Mouse (Mus musculus): ENCODE data around the gene Shroom1. TPM values are rescaled to one million over a fixed set of nuclear protein-coding genes. Genes with fewer than 3 reads are reported as not detected.

Gene Shroom1
- total RNA-seq, 2 experiments from 2014 or later: not detected

DNA sequence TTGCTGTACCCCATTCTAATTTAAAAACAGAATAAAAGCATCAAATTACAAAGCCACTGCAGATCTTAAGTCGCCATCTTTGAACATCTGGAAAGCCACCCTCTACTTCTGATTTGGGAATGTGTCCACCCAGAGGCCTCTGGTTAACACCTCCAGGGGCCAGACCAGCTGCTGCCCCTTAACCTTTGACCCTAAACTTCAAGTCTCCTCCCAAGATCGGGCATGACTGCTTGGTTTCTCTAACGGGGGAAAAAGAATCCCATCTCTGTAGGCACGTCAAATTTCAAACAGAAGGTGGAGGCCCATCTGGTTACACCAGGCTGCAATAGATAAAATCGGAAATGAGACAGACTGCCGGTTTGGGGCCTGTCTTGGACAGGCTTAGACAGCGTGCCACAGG, 20.8 kb downstream of the Shroom1 start:
- ATAC-seq (replicated peaks; ENCODE audit: low FRiP score, low TSS enrichment, poor library complexity, severe bottlenecking): no peak

DNA sequence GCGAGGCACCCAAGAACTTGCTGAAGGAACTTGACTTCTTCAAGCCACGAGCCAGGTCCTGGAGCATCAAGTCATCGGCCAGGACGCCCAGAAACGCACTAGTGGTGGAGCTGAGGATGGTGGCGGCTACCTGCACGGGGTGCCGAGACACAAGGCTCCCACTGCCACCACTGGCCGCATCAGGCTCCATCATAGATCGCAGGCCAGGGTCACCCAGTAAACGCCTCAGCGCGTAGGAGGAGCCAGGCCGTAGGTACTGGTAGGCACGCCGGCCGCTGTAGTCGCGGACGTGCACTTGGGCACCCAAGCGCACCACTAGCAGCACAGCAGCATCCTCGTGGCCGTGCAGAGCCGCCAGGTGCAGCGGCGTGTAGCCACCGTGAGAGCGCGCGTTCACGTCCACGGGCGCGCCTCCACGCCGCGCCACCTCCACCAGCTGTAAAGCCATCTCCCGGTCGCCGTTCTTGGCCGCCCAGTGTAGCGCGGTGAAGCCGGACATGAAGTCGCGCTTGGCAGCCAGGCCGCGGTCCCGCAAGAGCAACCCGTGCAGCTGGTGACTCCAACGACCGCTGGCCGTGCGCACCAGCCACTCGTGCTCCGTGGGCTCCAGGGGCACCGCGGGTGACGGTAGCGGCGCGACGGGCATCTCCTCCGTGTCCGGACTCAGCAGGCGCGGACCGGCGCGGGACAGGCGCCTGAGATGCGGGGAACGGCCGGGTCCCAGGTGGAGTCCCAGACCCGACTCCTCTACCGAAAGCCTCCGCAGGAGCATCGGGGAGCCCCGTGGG, 21.6 kb downstream of the Shroom1 start:
- ATAC-seq (replicated peaks; ENCODE audit: low FRiP score, low TSS enrichment, poor library complexity, severe bottlenecking): no peak

DNA sequence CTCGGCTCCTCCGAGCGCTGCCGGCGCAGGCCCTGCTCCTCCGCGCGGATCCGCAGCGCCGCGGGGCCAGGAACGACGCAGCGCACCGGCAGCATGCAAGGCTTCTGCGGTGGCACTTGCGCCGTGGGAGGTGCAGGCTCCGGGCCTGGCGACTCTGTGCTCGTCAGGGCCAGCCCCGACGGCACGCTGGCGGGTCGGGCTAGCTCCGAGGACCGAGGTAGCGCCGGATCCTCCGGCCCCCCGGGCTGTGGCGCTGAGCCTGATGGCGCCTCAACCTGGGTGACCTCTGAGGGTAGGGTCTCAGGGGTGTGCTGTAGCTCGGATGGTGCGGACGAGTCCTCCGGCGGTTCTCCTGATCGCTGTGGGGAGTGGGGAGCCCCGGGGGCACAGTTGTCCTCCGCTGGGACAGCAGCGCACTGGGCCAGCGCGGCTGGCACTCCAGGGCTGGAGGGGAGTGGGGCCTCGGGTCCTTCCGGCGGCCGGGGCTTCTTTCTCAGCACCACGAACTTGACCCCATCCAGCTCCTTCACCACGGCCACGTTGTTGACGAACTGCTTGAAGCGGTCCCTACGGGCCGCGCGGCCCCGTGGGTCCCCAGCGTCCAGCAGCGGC, 22.3 kb downstream of the Shroom1 start:
- ATAC-seq (replicated peaks; ENCODE audit: low FRiP score, low TSS enrichment, poor library complexity, severe bottlenecking): no peak

DNA sequence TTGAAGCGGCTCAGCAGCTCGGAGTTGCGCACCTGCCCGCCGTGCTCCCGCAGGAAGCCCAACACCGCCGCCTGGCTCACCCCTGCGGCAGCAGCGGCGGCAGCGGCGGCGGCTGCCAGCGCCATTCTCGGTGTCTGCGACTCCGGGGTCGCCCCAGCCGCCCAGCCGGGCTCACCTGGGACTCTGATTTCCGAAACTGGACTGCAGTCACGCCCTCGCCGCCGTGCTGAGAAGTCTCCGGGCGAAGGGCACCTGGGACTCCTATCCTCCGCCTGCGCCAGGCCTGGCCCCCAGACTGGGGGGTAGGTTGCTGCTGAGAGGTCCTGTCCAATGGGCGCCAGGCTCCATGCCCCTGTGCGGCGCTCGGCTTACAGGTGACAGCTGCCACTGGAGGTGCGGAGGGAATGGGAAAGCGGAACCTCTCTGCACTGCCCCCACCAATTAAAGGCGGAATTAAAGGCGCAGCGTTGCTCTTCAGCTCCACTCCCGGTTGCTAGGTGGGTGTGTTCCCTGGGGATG, 22.8 kb downstream of the Shroom1 start, which contains the start of the genes Gm9945 and Sowaha:
Gene Gm9945 (plus strand): TSS at position 384 of the 519 bp plus-strand sequence.
Gene Sowaha (minus strand): TSS at position 492 of the 519 bp plus-strand sequence.
- peak; percentile 22; the same call in 1 of the 2 replicates for ATAC-seq (replicated peaks; ENCODE audit: low FRiP score, low TSS enrichment, poor library complexity, severe bottlenecking)

DNA sequence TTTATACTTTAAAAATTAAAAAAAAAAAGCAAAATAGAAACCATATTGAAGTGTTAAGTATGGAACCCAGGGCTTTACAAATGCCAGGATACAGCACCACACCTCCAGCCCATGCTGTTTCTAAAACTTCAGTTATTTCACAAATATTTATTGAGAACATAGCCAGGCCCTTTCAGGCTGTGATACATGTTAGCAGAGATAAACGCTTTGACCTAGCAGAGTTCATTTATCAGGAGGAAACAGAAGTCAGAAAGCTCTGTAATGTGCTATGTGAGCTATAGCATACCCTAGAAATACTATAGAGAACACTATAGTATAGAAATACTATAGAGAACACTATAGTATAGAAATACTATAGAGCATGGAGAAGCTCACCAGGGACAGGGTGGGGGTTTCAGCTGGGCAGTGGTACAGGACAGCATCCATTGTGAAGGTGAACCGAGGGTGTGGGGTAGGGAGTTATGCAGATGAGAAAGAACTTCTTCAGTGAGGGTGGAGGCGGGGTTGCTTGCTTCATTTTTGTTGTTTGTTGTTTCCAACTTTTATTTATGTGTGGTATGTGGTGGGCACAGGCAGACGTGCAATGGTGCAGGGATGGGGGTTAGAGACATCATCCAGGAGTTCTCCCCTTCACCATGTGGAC, 24.2 kb downstream of the Shroom1 start:
- peak; percentile 75 for ATAC-seq (replicated peaks; ENCODE audit: low FRiP score, low TSS enrichment, poor library complexity, severe bottlenecking)

DNA sequence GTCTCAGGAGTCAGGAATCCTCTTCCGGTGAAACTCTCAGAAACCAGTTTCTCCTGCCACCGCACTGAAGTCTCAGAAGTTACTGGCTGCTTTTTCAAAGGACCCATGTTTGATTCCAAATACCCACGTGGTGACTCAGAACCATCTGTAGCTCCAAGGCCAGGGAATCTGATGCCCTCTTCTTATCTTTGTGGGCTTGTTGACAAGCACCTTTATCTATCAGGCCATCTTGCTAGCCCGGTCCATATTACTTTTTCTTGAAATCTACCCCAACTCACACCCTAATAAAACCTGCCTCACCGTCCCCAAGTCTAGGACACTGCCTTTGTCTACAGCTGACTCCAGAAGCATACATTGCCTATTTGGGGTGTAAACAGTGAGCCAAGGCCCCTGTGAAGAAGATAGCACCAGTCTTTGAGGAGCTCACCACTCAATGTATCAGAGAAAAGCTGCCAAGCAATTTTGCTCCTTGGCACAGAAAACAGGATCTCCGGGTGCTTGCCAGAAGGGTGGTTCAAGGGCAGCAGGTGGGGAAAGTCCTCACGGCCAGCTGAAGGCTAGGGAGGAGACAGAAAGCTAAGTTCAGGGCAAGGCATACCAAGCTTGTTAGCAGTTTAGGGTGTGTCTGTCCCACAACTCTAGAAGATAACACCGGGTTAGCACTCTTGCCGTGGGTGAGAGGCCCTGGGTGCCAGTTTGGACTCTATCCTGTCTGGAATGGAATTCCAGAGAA, 26.3 kb downstream of the Shroom1 start:
- ATAC-seq (replicated peaks; ENCODE audit: low FRiP score, low TSS enrichment, poor library complexity, severe bottlenecking): peak; percentile 71

DNA sequence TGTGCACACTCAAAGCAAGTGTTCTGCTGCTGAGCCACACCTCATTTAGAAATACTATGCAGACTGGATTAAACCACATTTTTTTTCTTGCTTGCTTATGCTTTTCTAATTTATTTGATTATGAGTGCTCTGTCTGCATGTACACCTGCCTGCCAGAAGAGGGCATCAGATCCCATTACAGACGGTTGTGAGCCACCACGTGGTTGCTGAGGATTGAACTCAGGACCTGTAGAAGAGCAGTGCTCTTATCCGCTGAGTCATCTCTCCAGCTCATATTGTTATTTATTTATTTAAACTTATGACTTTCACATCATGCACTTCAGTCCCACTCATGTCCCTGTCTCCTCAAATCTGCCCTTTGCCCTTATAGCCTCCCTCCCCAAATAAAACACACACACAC, 28.7 kb downstream of the Shroom1 start:
- ATAC-seq (replicated peaks; ENCODE audit: low FRiP score, low TSS enrichment, poor library complexity, severe bottlenecking): no peak

DNA sequence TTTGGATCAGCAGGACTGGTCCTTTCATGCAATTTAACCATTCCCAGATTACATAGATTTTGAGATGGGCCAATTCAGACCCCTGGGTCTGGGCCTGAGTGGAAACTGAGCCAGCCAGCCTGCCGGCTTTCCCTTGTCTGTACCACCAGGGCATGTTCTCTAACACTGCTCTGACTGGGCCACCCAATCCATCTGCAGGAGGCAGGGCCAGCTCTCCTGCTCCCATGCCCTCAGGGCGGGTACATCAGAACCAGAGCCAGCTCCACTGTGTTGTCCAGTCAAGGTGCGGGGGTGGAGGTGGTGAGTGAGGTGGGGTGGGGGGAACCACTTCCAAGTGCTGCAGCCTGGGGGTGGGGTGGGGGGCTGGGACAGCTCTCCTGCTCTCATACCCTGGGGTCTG, 29.3 kb downstream of the Shroom1 start:
- no peak for ATAC-seq (replicated peaks; ENCODE audit: low FRiP score, low TSS enrichment, poor library complexity, severe bottlenecking)

DNA sequence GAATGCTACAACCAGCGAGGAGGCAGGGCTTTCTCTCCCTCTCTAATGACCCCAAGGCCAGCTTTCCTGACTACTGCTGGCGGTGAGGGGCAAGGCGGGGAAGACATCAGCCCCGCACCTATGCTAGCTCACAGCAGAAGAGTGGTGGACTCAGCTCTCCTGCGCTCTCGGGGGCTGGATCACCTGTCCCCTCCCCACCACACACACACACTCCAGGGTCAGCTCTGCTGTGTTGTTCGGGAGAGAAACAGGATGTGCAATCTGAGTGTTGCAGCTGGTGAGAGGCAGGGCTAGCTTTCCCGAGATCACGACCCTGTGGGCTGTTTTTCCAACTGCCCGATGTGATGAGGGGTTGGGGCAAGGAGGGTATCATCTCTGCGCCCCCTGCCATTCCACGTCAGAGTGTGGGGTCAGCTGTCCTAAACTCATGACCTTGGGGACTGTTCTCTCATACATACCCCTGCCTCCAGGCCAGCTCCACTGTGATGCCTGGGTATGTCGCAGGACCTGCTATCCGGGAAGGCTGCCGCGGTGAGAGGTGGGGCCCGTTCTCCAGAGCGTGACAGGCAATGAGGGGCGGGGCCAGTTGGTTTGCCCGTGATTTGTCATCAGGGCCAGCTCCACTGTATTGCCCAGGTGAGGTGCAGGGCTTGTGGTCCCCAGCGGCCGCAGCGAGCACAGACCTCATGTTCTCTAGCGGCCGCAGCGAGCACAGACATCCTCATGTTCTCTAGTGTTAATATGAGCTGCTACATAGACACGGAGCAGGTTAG, 30.0 kb downstream of the Shroom1 start:
- peak; percentile 38 for ATAC-seq (replicated peaks; ENCODE audit: low FRiP score, low TSS enrichment, poor library complexity, severe bottlenecking)

DNA sequence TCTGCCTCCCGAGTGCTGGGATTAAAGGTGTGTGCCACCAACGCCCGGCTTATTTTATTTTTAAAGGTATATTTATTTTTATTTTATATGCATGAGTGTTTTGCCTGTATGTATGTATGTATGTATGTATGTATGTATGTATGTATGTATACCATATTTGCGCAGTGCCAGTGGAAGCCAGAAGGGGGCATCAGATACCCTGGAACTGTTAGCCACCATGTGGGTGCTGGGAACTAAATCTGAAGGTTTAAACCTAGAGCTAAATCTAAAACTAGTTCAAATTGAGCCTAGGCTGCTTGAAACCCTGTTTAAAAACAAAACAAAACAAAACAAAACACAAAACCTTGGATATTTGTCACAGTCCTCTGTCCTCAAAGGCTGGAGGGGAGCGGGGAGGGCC, 32.0 kb downstream of the Shroom1 start:
- no peak for ATAC-seq (replicated peaks; ENCODE audit: low FRiP score, low TSS enrichment, poor library complexity, severe bottlenecking)

DNA sequence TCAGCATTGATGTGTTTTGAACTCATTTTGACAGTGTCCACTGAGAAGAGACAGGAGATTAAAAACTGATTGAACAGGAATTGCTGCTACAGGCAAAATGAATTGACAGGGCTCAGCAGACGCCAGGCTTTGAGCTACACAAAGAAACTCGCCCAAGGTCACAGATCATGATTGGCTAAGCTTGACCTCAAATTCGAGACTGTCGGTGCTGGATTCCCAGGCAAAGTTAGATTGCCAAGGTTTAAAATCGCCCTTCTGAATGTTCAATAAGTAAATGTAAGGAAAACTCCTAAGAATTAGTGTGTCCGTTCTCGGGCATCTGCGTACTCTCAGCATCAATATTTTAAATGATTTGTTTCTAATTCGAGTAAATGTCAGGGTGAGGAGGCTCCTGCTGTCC, 32.4 kb downstream of the Shroom1 start:
- no peak for ATAC-seq (replicated peaks; ENCODE audit: low FRiP score, low TSS enrichment, poor library complexity, severe bottlenecking)

DNA sequence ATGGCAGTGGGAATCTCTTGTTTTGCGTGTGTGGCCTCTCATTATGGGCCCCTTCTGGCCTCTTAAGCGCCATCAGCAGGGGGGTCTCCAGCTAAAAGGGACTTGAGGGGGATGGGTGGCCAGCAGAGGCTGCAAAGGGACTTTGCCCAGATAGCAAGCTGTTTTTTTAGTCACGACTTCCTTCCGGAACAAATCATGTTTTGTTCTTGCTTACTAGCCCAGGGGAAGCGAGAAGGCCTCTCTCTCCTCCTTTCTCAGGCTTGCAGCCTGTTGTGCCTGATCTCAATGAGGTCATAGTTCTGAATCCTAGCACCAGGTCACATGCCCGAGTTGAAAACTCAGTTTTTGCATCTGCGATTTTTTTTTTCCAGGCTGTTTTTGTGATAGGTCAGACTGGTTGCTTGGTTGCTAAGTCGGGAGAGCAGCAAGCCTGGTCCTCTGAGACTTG, 35.0 kb downstream of the Shroom1 start:
- ATAC-seq (replicated peaks; ENCODE audit: low FRiP score, low TSS enrichment, poor library complexity, severe bottlenecking): no peak

DNA sequence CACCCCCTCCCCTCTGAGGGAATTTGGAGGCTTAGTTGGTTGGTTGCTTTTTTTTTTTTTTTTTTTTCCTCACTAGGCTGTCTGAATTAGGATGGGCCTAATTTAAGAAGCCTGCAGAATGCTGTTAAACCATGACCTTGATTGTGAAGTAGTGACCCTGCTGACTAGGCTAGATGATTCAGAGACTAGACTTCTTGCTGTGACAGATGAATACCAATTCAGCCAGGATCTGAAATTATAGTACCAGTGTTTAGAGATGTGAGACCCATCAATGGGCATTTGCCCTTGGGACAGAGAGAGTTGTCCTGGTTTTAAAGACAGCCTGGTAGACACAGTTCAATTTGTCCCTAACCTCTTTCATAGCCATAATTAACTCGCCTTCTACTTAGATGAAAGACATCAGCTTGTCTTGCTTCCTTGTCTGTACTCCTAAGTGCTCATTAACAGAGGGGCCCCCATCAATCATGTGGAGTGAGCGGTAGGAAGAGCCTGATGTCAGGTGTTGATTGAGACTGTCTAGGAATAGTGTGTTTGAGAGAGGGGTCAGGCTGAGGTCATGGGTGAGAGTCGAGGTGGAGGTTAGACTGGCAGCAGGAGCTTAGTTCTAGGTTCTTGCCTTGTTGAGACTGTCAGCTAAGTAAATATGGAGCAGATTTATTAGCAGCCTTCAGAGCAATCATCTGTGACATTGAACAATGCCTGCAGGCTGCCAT, 36.4 kb downstream of the Shroom1 start:
- ATAC-seq (replicated peaks; ENCODE audit: low FRiP score, low TSS enrichment, poor library complexity, severe bottlenecking): no peak

DNA sequence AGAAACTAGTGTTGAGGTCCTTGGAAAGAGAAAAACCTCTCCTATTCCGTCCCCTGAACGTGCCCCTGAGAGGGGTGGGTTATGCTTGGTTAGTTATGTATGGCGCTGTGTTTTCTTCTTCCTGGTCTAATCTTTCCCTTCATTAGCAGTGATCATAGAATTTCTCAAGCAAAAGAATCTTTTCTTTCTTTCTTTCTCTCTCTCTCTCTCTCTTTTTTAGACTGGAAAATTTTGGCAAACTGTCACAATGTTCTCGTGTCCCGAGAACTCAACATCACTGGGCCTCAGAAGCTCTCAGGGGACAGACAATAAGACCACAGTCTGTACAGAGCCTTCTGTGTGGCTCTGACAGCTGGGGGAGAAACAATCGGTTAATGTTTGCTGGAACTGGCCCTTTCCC, 38.4 kb downstream of the Shroom1 start:
- no peak for ATAC-seq (replicated peaks; ENCODE audit: low FRiP score, low TSS enrichment, poor library complexity, severe bottlenecking)

DNA sequence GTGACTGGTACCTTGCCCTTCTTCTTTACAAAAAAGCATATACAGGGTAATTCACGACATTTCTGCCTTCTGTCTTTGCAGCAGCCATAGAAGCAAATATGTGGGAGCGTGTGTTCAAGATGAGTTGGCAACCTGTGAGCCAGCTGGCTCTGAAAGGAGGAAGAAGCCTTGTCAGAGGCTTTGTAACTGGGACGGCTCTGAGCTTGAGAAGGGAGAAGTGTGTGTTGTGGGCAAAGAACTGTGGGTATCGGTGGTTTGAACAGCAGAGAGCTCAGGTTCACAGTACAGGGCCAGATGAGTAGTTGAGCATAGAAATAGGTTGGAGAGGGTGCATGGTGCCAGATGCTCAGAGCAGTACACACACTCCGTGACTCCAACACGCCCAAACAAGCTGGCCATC, 39.9 kb downstream of the Shroom1 start:
- peak; percentile 49; the same call in 1 of the 2 replicates for ATAC-seq (replicated peaks; ENCODE audit: low FRiP score, low TSS enrichment, poor library complexity, severe bottlenecking)

DNA sequence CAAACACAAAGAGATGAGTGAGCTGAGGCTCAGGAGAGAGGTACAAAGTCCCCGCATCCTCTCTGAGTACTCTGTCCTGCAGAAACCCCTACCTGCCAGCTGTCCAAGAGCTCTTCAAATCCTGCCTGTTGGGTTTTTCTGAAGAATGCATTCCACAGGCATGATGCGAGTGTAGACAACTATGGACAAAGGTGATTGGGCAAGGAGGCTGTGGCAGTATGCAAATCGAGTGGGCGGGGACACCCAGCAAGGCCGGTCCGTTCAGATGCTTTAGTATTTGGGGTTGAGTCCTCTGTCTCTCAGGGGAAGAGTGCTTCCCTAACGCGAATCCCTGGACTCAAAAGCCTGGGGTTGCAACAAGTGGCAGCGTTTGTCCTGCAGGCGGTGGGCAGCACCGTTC, 43.6 kb downstream of the Shroom1 start:
- peak; percentile 86 for ATAC-seq (replicated peaks; ENCODE audit: low FRiP score, low TSS enrichment, poor library complexity, severe bottlenecking)

DNA sequence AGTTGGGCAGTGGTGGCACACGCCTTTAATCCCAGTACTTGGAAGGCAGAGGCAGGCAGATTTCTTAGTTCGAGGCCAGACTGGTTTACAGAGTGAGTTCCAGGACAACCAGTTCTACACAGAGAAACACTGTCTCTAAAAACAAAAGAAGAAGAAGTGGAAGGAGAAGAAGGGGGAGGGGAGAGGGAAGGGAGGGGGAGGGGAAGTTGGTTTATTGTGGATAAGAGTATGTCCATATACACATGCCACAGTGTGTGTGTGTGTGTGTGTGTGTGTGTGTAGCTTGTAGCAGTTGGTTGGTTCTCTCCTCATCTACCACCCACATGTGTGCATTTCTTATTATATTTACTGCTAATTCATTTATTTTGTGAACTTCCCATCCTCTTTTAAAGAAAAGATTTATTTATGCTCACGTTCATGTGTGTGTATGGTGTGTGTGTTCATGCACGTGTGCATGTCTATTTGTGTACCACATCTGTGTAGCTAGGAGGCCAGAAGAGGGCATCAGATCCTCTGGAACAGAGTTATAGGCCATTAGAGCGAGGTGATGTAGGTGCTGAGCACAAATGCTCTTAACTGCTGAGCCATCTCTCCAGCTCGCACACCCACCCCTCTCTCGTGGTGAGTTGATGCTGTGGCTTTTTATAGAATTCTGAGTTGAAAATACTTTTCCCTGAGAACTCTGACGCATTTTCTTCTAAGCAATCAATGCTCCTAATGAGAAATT, 45.2 kb downstream of the Shroom1 start:
- ATAC-seq (replicated peaks; ENCODE audit: low FRiP score, low TSS enrichment, poor library complexity, severe bottlenecking): no peak

DNA sequence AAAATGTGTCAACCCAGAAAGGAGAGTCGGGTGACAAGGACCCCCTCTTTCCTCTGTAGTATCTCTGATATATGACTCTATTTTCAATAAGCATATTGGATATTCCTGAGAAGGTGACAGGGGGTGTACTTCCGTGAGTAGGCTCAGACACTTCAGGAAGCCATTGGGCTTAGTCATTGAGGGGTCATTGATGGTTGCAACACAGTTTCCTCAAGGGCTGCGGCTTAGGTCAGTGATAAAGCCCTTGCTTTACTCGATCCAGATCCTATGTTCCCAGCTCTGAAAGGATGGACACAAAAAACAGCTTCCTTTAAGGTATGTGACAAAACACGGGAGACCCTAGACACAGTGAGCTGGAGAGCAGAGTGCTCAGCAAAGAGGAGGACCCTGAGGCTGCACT, 46.7 kb downstream of the Shroom1 start:
- no peak for ATAC-seq (replicated peaks; ENCODE audit: low FRiP score, low TSS enrichment, poor library complexity, severe bottlenecking)
